Mouse (Mus musculus): Measurements from ENCODE around the gene Tm7sf3.
A peak's percentile ranks its signal among the peaks of the same experiment; 100 is the strongest.

Tm7sf3 gene

DNA sequence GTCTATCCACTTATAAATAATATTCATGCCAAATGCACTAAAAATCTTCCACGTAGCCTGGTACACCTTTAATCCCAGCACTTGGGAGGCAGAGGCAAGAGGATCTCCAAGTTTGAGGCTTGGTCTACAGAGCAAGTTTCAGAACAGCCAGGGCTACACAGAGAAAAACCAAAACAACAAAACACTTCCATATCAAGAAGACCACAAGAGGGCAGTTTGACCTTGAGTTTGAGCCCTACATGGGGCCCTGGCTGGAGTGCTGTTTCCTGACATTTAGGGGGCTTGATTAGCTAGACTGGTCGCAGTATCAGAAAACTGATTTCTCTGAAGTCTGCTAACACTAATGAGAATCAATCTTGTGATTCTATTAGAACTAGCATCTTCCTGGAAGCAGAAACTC is 18.0 kb upstream of the Tm7sf3 start:
- DNase-seq (ENCODE audit: low spot score): peak; percentile 16

DNA sequence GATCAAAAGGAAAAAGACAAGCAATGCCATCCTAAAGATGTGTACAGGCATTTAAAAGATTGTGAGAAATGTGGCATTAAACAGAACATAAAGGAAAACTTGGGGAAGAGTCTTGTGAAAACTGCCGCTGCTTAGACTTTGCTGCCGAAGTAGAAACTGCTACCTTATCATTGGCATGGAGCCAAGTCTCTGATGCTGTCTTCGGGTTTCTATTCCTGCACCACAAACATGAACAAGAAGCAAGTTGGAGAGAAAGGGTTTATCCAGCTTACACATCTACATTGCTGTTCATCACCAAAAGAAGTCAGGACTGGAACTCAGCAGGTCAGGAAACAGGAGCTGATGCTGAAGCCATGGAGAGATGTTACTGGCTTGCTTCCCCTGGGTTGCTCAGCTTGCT is 10.6 kb upstream of the Tm7sf3 start:
- DNase-seq (ENCODE audit: low spot score): no peak

DNA sequence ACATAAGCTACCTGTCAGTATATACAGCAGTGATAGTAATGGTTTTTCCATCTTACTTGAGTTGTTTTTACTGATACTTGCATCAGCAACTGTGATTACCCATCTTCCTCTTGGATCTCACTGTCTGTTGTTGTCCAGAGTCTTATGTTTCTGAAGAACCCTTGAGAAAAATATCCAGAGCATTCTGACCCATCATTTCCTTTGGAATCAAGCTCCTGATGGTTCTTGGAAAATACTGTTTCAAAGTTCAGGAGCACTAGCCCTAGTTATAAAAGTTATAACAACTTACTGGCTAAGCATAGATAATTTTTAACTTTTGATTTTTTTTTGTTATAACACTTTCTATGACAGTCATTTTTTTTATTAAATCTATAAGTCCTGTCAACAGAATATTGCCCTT is 8.8 kb upstream of the Tm7sf3 start:
- DNase-seq (ENCODE audit: low spot score): no peak

DNA sequence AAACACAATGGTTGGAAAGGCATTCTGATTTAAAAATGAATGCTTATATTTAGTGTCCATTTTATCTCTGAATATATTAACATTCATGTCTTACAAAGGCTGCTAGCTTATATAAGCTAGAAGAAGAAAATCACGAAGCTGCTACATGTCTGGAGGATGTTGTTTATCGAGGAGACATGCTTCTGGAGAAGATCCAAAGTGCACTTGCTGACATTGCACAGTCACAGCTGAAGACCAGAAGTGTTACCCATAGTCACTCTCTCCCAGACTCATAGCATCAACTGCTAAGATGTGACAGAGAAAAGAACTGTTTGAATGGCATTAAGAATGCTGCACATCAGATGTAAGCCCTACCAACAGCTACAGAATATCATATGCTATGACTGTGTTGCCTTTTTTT is 7.4 kb upstream of the Tm7sf3 start:
- no peak for DNase-seq (ENCODE audit: low spot score)

DNA sequence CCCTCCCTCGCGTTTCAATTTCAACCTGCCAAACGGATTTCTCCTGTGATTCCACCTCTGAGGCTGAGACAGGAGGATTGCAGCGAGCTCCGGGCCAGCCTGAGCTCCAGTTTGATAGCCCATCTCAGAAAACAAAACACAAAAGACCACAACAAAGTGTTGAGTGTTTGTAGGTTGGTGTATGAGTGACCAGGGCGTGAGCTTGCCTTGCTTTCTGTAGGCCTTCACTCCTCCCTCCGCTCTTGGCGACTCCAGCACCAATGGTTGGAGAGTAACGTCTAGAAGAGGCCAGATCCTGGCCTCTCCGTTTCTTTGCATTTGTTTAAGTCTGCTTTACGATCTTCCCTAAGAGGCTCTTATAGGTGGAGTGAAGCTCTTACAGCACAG is 553 bp upstream of the Tm7sf3 start:
- no peak for DNase-seq (ENCODE audit: low spot score)

DNA sequence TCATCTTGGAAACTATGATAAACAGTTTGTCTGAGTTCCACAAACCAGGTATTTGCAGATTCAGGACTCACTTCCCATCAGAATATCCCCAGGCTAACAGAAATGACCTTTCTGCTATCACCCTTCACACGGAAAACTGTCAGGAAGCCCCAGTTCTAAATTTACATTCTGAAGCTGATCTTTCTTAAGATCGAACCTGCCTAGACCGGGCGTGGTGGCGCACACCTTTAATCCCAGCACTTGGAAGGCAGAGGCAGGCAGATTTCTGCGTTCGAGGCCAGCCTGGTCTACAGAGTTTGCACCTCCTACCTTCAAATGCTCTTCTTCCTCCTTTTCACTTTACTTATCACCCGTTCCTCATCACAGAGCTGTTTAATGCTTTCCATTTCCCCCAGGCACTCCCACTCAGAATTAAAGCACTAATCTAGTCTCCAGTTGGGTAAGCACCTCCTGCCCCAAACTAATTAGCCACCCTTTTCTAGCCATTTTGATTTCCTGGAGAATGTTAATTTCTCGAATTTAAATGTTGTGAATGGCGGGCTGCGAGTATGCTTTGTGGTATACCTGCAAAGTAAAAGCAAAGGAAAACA is 908 bp downstream of the Tm7sf3 start:
- peak; percentile 33 for DNase-seq (ENCODE audit: low spot score)

DNA sequence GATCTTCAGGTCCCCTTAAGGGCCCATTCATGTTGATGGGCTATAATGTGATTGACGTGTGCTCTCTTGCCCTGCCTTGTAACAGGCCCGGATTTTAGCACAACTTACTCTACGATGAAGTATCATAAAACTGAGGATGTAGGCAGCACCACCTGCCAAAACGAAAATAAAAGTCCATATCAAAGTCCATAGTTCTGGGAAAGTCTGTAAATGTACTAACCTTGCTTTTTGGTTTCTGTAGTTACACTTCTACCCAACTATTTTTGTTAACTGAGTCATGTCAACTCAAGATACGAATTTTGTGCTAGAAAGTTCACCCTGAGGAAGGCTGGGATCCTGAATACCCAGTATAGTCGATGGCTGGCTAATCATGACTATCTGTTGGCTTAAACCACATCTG is 1.6 kb downstream of the Tm7sf3 start:
- no peak for DNase-seq (ENCODE audit: low spot score)

DNA sequence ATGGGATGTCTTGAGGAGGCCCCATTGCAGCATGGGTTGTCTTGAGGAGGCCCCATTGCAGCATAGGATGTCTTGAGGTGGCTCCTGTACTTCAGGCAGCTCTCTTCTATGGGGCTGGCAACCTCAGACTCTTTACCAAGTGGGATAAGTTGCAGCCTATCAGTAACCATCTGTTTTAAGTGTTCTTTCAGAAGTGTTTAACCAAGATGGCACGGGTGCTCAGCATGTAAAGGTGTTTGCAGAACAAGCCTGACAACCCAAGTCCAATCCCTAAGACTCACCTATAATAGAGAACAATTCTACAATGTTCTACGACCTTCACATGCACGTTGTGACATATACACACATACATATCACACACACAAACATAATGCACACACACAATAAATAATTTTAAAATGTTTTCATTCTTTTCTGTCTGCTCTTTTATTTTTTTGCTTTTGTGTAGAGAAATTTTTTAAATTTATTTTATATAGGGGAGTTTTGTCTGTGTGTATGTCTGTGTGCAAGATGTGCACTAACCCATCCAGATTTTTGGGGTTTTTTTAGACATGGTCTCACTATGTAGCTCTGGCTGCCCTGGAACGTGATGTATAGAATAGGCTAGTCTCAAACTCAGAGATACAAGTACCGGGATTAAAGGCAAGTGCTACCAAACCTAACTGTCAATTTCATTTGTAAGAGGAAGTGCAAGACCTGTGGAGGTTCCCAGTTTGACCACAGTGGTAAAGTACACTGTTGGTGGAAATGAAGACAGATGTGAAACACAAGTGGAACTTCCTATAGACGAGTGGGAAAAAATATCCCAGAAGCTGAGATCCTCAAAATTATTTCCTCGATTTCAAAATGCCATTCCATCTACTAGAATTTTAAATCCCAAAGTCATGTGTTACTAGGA is 2.3 kb downstream of the Tm7sf3 start:
- DNase-seq (ENCODE audit: low spot score): no peak

DNA sequence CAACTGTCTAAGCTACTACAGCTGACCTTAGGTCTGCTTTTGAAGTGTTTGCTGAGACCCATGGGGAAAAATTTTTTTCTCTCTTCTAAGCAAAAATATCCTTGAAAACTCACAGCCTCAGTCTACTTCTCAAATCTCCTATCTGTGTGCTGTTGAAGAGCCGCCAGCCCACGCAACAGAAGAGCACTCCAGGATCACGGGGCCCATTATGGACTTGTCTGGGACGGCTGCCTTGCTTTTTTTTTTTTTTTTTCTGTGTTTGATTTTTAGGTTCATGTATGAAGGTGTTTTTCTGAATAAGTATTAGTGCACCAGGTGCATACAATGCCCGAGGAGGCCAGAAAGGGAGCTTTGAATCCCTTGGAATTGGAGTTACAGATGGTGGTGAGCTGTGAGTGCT is 6.1 kb downstream of the Tm7sf3 start:
- DNase-seq (ENCODE audit: low spot score): no peak

DNA sequence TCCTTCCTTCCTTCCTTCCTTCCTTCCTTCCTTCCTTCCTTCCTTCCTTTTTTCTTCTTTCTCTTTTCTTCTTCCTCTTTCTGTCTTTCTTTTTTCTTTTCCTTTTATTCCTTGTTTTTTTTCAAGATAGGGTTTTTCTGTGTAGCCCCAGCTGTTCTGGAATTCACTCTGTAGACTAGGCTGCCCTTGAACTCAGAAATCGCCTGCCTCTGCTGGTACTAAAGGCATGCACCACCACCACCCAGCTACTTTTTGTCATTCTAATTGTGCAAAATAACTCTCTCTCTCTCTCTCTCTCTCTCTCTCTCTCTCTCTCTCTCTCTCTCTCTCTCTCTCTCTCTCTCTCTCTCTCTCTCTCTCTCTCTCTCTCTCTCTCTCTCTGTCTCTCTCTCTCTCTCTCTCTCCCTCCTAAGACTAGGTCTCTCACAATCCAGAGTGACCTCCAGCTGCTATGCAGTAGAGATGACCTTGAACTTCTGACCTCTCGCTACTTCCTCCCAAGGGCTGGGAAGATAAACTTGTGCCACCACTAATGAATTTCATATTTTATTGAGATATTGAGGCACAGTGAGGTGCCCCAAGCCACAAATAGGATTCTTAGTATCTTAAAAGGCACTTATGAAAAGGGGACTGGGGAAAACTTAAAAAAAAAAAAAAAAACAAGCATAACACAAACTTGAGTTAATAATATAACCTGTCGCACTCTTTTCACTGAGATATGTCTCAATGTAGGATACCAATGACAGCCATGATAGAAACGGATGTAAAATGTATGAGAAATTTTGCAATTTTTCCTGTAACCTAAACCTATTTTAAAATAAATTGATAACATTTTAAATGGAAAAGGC is 7.6 kb downstream of the Tm7sf3 start:
- no peak for DNase-seq (ENCODE audit: low spot score)

DNA sequence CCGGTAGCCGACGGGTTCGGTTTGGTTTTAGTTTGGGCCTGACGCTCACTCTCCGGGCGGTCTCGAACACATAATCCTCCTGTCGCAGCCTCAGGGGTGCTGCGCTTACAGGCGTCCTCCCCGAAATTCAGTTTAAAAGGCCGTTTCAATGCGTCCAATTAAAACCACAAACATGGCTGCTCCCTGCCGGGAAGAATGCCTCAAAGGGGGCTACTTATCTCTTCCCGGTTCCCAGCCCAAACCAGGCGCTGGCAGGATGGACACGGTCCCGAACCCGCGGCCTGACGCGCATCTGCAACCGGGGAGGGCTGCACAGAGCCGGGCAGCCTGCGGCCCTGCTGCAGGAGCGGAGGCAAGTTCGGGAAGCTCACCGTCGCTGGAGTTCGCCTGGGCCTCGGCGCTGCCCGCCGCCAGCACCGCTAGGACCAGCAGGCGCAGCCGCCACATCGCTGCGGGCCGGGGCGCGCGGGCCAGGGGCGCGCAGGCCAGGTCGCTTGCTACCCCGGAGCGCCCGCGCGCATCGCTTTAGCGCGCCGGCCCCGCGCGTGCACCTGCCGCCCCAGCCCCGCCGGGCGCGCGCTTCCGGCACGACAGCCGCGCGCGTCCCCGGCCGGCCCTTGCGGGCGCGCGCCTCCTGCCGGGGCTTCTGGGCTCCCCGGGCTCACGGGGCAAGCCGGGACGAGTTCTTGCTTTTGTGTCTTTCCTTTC is 8.5 kb downstream of the Tm7sf3 start:
- DNase-seq (ENCODE audit: low spot score): peak; percentile 83

DNA sequence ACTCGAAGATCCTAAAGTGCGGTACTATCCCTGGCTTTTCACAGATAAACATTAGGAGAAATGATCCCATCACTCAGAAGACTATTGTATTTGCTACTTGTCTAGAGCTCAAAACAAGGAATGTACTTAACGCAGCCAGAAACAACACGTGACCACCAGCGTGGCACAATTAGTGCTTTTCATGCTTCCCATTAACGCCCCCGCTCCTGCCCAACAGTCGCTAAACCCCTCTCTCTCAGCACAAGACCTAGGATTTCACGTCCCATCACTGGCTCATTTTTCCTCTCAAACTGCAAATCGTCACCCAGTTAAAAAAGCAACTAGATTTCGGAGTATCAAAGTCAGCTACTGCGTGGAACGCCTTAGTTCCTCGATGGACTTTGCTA is 9.0 kb downstream of the Tm7sf3 start:
- DNase-seq (ENCODE audit: low spot score): no peak

DNA sequence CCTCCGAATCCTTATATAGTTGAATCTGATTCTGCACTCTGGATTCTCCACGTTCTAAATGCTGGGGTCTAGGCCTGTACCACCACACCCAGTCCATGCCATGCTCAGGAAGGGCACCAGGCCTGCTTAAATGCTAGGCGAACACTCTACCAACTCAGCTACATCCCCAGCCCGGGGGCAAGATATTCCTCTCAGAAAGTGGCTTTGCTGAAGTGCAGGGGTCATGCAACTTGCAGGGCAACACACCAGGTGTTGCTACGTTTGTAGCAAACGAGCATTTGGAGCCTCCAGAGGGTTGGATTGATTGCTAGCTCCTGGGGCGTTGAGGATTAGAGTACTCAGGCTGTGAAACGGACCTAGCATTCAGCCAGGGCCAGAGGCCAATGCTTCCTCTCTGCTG is 9.5 kb downstream of the Tm7sf3 start:
- DNase-seq (ENCODE audit: low spot score): no peak

DNA sequence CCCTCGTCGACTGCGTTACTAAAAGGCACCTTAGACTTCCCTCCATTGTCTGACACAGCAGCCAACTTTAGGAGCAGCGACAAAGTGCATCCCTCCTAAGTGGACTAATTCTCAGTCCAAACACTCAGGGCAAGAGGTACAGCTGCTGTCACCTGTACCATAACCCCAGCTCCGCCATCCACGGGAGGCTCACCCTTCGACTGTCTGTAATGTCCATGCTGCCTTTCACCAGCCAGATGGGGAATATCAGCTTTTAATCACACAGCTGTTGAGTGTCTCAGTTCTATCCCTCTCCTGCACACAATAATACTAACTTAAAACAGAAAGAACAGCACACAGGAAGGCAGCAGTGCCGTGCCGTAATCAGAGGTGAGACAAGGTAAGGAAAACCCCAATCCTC is 10.2 kb downstream of the Tm7sf3 start:
- no peak for DNase-seq (ENCODE audit: low spot score)

DNA sequence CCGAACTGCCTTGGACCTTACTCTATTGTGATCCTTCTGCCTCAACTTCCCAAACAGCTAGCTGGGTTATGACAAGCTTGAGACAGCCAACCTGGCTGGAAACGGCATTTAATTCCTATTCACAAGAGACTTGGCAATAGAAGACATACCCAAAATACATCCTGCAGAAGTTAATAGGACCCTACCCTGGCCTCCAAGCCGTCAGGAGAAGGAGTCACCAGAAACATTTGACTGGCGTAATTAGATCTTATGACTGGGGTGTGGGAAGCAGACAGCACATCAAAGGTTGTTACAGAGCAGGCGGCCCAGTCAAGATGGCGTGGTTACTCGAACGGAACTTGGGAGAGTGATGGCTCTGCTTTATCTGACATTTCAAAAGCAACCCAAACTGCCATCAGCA is 10.8 kb downstream of the Tm7sf3 start:
- DNase-seq (ENCODE audit: low spot score): no peak

DNA sequence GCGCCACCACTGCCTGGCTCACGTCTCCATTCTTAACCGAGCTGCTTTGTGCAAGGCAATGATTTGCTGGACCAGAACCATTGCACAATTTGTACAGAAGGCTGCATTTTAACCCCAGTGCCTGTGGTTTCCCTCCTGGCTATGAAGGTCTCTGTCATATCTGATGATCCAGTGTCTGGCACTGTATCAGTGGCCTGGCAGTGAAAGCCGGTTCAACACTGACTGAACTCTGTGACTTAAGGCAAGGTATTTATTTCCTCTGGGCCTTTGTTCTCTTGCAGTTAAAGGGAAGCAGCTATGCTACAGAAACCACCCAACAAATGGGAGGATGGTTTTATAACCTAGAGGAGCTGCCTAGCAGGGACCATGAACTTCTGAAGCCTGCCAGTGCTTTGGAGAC is 11.7 kb downstream of the Tm7sf3 start:
- no peak for DNase-seq (ENCODE audit: low spot score)

DNA sequence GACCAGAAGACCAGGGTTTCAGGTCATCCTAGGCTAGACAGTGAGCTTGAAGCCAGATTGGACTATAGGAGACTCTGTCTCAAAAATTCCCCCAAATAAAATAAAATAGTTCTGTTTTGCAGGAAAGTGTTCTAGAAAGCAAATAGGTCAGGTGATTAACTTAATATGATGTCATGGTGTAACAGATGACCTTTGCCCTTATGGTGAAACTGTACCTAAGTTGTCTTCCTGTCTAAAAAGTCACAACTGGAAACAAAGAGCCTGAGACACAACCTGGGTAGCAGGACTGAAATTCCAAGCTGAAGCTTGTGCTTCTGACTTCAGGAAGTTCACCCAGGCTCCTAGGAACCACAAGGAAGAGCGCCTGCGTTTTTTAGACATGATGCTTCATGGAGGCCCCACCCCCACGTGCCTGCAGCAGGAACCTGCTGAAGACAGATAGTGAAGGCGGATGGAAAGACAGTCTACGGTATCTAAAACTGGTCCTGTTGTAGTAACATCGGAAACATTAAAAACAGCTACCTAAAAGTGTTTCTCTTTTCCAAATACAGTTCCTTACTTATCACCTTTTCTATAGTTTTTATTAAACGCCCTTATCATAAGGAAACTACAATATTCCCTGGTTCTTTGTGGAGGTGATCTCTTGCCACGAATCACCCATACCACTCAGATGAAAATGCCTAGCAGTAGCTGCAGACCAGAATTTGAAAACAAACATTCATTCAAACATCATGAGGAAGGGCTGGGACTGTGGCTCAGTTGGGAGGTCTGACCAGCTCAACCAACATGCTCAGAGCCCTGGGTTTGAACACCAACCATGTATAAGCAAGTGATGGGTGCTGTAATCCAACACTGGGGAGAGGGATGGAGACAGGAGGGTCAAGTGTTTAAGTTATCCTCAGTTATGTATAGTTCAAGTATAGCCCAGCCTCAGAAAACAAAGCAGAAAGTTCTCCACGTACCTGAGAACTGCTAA is 12.6 kb downstream of the Tm7sf3 start:
- no peak for DNase-seq (ENCODE audit: low spot score)

DNA sequence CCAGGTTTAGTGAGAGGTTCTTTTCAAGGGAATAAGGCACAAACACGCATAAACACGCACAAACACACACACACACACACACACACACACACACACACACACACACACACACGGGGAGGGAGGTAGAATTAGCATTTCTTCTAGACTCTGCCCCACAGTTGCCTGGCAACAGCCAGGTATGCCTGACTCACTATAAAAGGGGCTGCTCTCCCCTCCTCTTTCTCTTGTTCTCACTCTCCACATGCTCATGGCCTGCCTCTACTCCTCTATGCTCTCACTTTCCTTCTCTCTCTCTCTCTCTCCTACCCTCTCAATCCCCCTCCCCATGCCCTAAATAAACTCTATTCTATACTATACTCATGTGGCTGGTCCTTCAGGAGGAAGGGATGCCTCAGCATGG is 14.5 kb downstream of the Tm7sf3 start:
- no peak for DNase-seq (ENCODE audit: low spot score)

DNA sequence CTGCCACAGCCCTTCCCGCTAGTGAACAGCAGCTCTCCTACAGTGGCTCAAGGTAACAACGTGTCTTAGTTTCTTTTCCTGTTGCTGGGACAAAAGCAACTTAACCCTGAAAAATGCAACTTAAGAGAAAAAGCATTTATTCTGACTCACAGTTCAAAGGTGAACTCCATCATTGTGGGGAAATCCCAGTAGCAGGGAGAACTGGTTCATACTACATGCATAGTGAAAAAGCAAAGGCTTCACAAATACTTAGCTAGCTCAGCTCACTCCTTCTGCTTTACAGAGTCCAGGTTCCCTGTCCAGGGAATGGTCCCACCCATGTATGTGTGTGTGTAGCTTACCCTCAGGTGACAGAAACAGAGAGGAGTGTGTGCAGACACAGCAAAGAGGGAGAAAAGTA is 26.0 kb downstream of the Tm7sf3 start:
- no peak for DNase-seq (ENCODE audit: low spot score)

DNA sequence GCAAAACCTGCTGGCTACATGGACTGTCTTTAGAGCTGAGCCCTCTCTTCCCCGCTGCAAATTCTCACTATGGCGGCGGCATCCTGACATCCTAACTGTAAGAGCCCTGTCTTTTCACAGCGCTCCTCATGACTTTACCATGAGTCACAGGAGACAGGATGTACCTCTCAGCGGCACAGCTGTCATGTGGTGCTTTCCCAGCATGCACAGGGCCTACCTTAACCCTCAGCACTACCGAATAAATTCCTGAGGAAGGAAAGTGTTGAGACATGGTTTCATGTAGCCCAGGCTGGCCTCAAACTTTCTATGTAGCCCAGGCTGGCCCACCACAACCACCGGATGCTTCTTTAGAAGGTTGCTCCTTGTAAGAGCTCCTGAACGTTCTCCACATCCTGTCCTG is 26.7 kb downstream of the Tm7sf3 start:
- no peak for DNase-seq (ENCODE audit: low spot score)

DNA sequence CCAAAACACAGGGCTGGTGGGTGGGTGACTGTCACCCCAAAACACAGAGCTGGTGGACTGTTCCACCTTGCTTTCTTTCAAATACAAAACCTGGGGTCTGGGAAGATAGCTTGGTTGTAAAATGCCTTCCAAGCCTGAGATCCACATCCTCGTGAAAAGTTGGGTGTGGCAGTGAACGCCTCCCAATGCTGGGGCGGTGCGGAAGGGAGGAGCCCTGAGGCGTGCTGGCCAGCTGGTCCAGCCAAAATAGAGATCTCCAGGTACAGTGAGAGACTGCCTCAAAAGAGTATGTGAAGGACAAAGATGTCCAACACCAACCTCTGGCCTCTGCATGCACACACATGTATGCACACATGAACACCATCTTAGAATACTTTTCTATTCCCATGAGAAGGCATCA is 28.1 kb downstream of the Tm7sf3 start:
- no peak for DNase-seq (ENCODE audit: low spot score)

Measured in testis, postnatal 10 days (tissue).